ENCODE assay signal across 11 mouse cellular contexts in the genomic region with DNA sequence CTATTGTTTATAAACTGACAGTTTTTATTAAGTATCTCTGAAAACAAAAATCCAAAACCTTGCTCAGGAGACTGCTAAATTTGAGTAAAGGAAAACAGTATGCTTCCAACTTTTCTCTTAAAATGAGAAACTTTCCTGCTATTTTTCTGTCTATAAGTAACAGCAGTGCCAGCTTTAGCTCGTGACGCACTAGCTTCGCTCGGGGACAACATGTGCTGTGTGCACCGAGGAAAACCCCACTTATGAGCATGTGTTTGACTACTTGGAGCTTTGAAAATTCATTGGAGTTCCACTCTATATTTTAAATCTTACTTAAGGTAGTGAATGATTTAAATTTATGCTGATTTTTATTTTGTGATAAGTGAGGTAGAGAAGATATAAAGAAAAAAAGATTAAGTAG.
"Had no signal": no experiment of that assay in that cellular context is flagged by ENCODE, and none has a peak within 500 bp of the region (broad histone marks: within the 10 kb centered on the region; RNA-seq: fewer than 3 reads in every experiment).

No protein-coding gene starts in this region.

- DNase-seq: liver, embryonic 13.5 days; liver, postnatal 0 days; lung, adult 2 months; lung, postnatal 14 days; lung, postnatal 36 days; thymus, adult 18-20 months; thymus, postnatal 14 days; thymus, postnatal 36 days had no signal

- ATAC-seq: liver, postnatal 0 days; lung, postnatal 0 days; midbrain, embryonic 13.5 days; midbrain, embryonic 15.5 days had no signal
